Mouse (Mus musculus) liver, embryonic 14.5 days (tissue): ENCODE measurements at regions not wholly inside any gene's neighbourhood (a gene's known extent, or its start where the extent isn't known, plus 50 kb on each side); places are given as distances from the start of the nearest gene placed in this dataset.

Experiments
- CTCF ChIP-seq: IDR thresholded peaks from 2 replicates; pipeline ENCODE4 v1.5.1; 2016; ENCODE audit warnings: antibody characterized with exemption, low read depth, control low read depth
- EP300 ChIP-seq: IDR thresholded peaks from 2 replicates; pipeline ENCODE4 v1.6.1; 2016; ENCODE audit warnings: antibody characterized with exemption, low read depth

GRCm38 (mm10) chr11:31485429-31485828, 115.6 kb upstream of the Stc2 start:
- TF ChIP-seq EP300 = no peak
- TF ChIP-seq CTCF = no peak
